22 mouse cellular contexts compared by ENCODE assay signal in genomic region chr7:88243059-88243458, GRCm38 (mm10). TPM values are rescaled to one million over a fixed set of nuclear protein-coding genes. Genes with fewer than 3 reads are reported as not detected.
A peak's percentile ranks its signal among the peaks of the same experiment; 100 is the strongest.
DNase-seq lines count a peak whose midpoint lies in the region; ATAC-seq and TF ChIP-seq lines count a peak whose summit lies in the region.
"Had no signal": no experiment of that assay in that cellular context is flagged by ENCODE, and none has a peak within 500 bp of the region (broad histone marks: within the 10 kb centered on the region; RNA-seq: fewer than 3 reads in every experiment).

No protein-coding gene starts in this region.

- TF ChIP-seq CTCF in bone marrow macrophage, adult 2 months (IDR thresholded peaks at IDR 0.05; ENCODE audit: low read depth, low read length), result no peak

- WGBS in heart, embryonic 12.5 days, result 69% methylated on average over 3 of the region's 3 CpGs

- no peaks in the 10 kb centered on the region for H3K36me3 ChIP-seq in heart, embryonic 12.5 days
- H3K36me3 ChIP-seq: embryonic facial prominence, embryonic 12.5 days; hindbrain, embryonic 10.5 days; liver, embryonic 12.5 days; midbrain, embryonic 12.5 days had no signal

- H3K4me1 ChIP-seq in heart, embryonic 12.5 days (replicated peaks), result no peaks in the 10 kb centered on the region
- peaks cover 15% of the 10 kb centered on the region for H3K4me1 ChIP-seq in bone marrow macrophage, adult 2 months (ENCODE audit: control insufficient read depth, insufficient read depth, low read length)
- H3K4me1 ChIP-seq: embryonic facial prominence, embryonic 12.5 days; hindbrain, embryonic 10.5 days; liver, embryonic 12.5 days; midbrain, embryonic 12.5 days had no signal

- H3K4me3 ChIP-seq in heart, embryonic 12.5 days, result no peak overlapping the region
- H3K4me3 ChIP-seq in bone marrow macrophage, adult 2 months (ENCODE audit: insufficient read depth, low read length), result no peak overlapping the region; the same call in 1 of the 2 replicates
- H3K4me3 ChIP-seq: embryonic facial prominence, embryonic 12.5 days; erythroblast, embryonic 14.5 days; hindbrain, embryonic 10.5 days; liver, embryonic 12.5 days; midbrain, embryonic 12.5 days had no signal

- peak; percentile 22 for DNase-seq in heart, adult 8-10 months (ENCODE audit: low spot score)
- peak; percentile 15 for DNase-seq in 3T3-L1 (ENCODE audit: low read depth, low spot score)
- no peak for DNase-seq in spleen, postnatal 14 days (ENCODE audit: low spot score in 2 of 2)
- no peak for DNase-seq in right cerebral cortex, postnatal 4 days
- no peak for DNase-seq in ovary, adult 18-20 months (ENCODE audit: low spot score)
- DNase-seq: adrenal gland, adult 2 months; B cell, adult 2 months; cerebellum, adult 9-10 months; kidney, adult 18-20 months; kidney, postnatal 14 days; left cerebral cortex, postnatal 4 days; right cerebral cortex, postnatal 25 days had no signal

- no peak overlapping the region for H3K9ac ChIP-seq in heart, embryonic 12.5 days
- H3K9ac ChIP-seq: embryonic facial prominence, embryonic 12.5 days; liver, embryonic 12.5 days; midbrain, embryonic 12.5 days had no signal

- no peak overlapping the region for H3K4me2 ChIP-seq in heart, embryonic 12.5 days
- H3K4me2 ChIP-seq: embryonic facial prominence, embryonic 12.5 days; liver, embryonic 12.5 days; midbrain, embryonic 12.5 days had no signal

- no peaks in the 10 kb centered on the region for H3K27me3 ChIP-seq in heart, embryonic 12.5 days (replicated peaks)
- H3K27me3 ChIP-seq: embryonic facial prominence, embryonic 12.5 days; liver, embryonic 12.5 days; midbrain, embryonic 12.5 days had no signal

- H3K27ac ChIP-seq in heart, embryonic 12.5 days (ENCODE audit: poor library complexity, severe bottlenecking), result no peak overlapping the region
- peak overlapping the region; percentile 89 for H3K27ac ChIP-seq in bone marrow macrophage, adult 2 months (ENCODE audit: insufficient read depth, low read depth, low read length)
- H3K27ac ChIP-seq: embryonic facial prominence, embryonic 12.5 days; hindbrain, embryonic 10.5 days; liver, embryonic 12.5 days; midbrain, embryonic 12.5 days; stomach, postnatal 0 days had no signal

- no peaks in the 10 kb centered on the region for H3K9me3 ChIP-seq in heart, embryonic 12.5 days (replicated peaks)
- H3K9me3 ChIP-seq: embryonic facial prominence, embryonic 12.5 days; hindbrain, embryonic 10.5 days; liver, embryonic 12.5 days; midbrain, embryonic 12.5 days had no signal

- no peak for ATAC-seq in heart, embryonic 12.5 days (ENCODE audit: insufficient number of reproducible peaks, low FRiP score)
- peak; percentile 98 for ATAC-seq in megakaryocyte progenitor cell, adult 5-6 weeks (replicated peaks; ENCODE audit: poor library complexity)
- ATAC-seq: forebrain, embryonic 14.5 days; liver, embryonic 12.5 days had no signal

- no peak for TF ChIP-seq POLR2A in bone marrow macrophage, adult 2 months (IDR thresholded peaks at IDR 0.05; ENCODE audit: borderline replicate concordance, low read depth, low read length)

RNA-seq across cellular contexts. Expression of gene Ctsc, which starts 34.8 kb away (rescaled TPM):
- total RNA-seq in heart, adult 8-10 months (2022), result 10 to 100 TPM; 26.1 to 36.4 (median 30.6) TPM
- 29.5 and 32.8 TPM in 2 replicates for polyA plus RNA-seq in heart, embryonic 12.5 days (2016; fragmentation: Nextera tagmentation; extraction: Ambion mirVana)
- 423 and 505 TPM in 2 replicates for polyA plus RNA-seq in bone marrow macrophage, adult 2 months (2012; ENCODE audit: insufficient read depth, insufficient read length, missing spikeins)
- 100 and 107 TPM in 2 replicates for total RNA-seq in megakaryocyte progenitor cell, adult 5-6 weeks (2015)
- 81.5 and 87.4 TPM in 2 replicates for total RNA-seq in megakaryocyte progenitor cell, adult 5-6 weeks (2017)

Comparison
In these comparisons a context has a peak if more than half of its experiments do, and no peak if none do; other contexts are left out.
1. DNase-seq: peak in heart, adult 8-10 months (single experiment) and 3T3-L1 (single experiment); none in spleen, postnatal 14 days (0 of 2), right cerebral cortex, postnatal 4 days (single experiment) and ovary, adult 18-20 months (single experiment).